Mouse (Mus musculus) embryo, embryonic 11 days (tissue): Measurements from ENCODE around the gene Zfp870.
"Not testable (repeated sequence)": the region's sequence is repeated elsewhere in the genome, so short reads cannot be mapped to it uniquely, and the experiment has no call there.

Experiments used
- DNase-seq: peaks from one replicate; pipeline ENCODE4 v3.0.0-alpha.2; 2015

Gene Zfp870

DNA sequence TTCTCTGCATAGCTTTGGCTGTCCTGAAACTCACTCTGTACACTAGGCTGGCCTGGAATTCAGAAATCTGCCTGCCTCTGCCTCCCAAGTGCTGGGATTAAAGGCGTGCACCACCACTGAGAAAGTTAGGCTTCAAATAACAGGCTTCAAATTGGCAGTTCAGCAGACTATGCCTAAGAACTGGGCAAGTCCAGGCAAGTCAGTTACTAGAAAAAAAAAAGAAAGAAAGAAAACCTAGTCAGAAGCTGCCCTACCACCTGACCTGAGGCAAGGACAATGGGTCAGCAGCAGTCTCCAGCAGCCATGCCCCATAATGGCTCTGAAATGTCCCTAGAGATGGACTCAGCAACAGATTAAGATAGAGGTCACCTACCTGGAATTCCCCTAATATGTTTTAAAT is 20.0 kb downstream of the Zfp870 start:
- DNase-seq = no peak

DNA sequence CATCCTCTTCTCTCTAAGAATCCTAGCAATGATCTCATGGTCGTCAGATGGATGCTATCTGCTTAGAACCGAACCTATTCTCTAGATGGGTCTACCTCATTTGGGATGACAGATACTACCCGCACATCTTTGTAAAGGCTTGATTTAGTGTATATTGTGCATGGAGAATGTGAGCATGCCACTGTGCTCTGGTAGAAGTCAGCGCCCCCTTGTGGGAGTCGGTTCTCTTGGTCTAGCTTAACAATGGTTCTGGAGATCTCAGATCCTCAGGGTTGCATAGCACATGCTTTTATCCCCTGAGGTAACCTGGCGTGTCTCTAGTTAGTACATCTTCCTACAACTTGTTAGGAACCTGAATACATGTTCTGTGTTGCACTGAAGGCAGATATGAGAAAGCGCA is 24.2 kb downstream of the Zfp870 start:
- not testable (repeated sequence) for DNase-seq

DNA sequence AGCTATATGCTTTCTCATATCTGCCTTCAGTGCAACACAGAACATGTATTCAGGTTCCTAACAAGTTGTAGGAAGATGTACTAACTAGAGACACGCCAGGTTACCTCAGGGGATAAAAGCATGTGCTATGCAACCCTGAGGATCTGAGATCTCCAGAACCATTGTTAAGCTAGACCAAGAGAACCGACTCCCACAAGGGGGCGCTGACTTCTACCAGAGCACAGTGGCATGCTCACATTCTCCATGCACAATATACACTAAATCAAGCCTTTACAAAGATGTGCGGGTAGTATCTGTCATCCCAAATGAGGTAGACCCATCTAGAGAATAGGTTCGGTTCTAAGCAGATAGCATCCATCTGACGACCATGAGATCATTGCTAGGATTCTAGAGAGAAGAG is 34.7 kb downstream of the Zfp870 start:
- not testable (repeated sequence) for DNase-seq

- DNase-seq = peak; percentile 22
These were observed 39.9 kb downstream of the Zfp870 start for GRCm38 (mm10) chr17:32851581-32851980.

GRCm38 (mm10) chr17:32841388-32841787 is 50.1 kb downstream of the Zfp870 start:
- peak; percentile 42 for DNase-seq

GRCm38 (mm10) chr17:32839083-32839802 is 52.2 kb downstream of the Zfp870 start:
- DNase-seq = peak; percentile 13

DNA sequence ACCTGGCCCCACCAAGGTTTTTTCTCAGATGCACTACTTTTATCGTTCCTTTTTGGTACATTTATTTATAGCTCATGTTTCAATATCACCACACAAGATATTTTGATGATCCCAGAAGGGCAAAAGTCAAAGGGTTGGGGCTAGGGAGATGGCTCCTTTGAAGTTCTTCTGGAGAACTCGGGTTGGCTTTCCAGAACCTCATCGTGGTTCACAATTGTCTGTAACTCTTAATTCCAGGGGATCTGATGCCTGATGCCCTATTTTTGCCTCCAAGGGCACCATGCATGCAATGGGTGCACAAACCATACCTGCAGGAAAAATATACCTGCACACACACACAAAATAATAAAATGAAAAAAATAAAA is 61.0 kb downstream of the Zfp870 start:
- DNase-seq = no peak

DNA sequence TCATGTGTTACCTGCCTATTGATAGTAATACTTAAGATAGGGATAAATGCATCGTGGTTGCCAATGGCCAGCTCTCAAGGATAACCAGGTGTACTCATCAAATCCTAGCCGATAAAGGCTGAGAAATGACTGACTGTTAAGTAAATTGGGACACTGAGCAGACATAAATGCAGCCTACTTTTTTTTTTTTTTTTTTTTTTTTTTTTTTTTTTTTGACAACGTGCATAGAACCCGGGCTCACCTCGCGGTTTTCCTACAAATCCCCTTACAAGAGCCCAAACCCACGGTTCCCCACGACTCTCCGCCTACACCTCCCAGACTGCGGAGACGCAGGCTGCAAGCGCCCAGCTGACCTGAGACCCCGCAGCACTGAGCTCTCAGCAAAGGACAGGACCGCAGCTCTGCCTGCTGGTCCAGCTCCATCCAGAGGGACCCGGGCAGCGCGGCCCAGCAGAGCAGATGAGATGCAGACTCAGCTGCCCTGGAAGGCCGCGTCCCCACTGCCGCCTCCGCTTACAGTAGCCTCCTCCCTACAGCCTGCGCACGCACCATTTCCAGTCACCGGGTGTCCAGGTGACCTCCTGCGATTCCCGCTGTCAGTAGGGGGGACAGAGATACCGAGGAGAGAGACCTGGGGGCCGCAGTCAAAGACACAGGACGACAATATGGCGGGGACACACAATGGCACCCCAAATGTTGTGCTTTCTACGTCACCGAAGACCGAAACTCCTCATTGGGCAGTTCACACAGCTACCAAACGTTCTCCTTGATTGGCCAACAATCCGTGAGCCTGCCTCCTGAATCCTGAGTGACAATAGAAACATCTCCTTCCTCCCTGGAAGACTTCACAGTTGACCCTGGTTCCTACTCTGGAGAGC is 61.7 kb downstream of the Zfp870 start, which contains the start of gene Zfp799:
Gene Zfp799 (minus strand): TSS at position 722 of the 878 bp plus-strand sequence.
- DNase-seq = peak; percentile 92
